Mouse (Mus musculus): ENCODE measurements around the gene Gm11042. TPM values are rescaled to one million over a fixed set of nuclear protein-coding genes. Genes with fewer than 3 reads are reported as not detected.

The Gm11042 gene
- total and polyA plus RNA-seq, 3 experiments: not detected

DNA sequence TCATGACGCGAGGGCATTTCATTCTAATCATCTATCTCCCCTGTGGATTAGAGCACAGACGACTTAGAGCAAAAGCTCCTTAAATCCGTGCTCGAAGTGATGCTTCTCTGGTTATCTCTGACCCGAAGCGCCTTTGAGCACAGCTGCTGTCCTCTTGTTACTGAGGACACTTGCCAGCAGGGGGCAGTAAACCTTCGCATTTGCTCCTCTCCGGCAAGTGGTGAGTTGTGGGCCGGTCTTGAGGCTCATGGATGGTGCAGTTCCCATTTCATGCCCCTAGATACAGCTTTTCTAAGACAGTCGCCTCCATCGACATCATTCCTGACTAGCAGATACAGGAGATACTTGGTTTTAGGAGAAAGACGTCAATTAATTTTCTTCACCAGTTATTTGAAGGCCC is 16.8 kb upstream of the Gm11042 start:
- H3K79me2 ChIP-seq (ENCODE audit: control insufficient read depth, insufficient read depth, low read length, poor library complexity): no peaks in the 10 kb centered on the region
- no peak overlapping the region for H3K27ac ChIP-seq (ENCODE audit: control insufficient read depth, low read depth, low read length)
- H3K4me1 ChIP-seq (ENCODE audit: control insufficient read depth in 1 of 2, insufficient read depth in 2 of 2, low read length in 2 of 2): no peaks in the 10 kb centered on the region
- DNase-seq (ENCODE audit: low read depth, low spot score): peak; percentile 25
- H3K4me3 ChIP-seq (ENCODE audit: control insufficient read depth in 1 of 2, insufficient read depth in 1 of 2, low read depth in 2 of 2, low read length in 2 of 2): no peak overlapping the region
- H3K9me3 ChIP-seq (replicated peaks; ENCODE audit: insufficient read depth, low read length): no peaks in the 10 kb centered on the region
- no peak overlapping the region for H3K9ac ChIP-seq (ENCODE audit: control insufficient read depth, low read depth, low read length, poor library complexity, severe bottlenecking)
- H3K36me3 ChIP-seq (ENCODE audit: control insufficient read depth in 1 of 2, insufficient read depth in 2 of 2, low read length in 2 of 2): no peaks in the 10 kb centered on the region
- TF ChIP-seq CTCF (IDR thresholded peaks at IDR 0.05 in 2 of 3, conservative IDR thresholded peaks at IDR 0.05 in 1 of 3; ENCODE audit: control insufficient read depth in 1 of 3, insufficient read depth in 1 of 3, low read depth in 2 of 3, low read length in 3 of 3, poor library complexity in 1 of 3, severe bottlenecking in 1 of 3): peak in 2 of 3 experiments; percentile 46 to 67; a peak in 5 of 6 replicates
- no peak for TF ChIP-seq CHD2 (IDR thresholded peaks at IDR 0.05; ENCODE audit: low read length)
- TF ChIP-seq POLR2A (IDR thresholded peaks at IDR 0.05; ENCODE audit: control insufficient read depth in 1 of 2, insufficient read depth in 1 of 2, low read depth in 1 of 2, low read length in 2 of 2, poor library complexity in 1 of 2): no peak
- peak; percentile 45 for TF ChIP-seq RAD21 (IDR thresholded peaks at IDR 0.05; ENCODE audit: low read depth, low read length)
- TF ChIP-seq USF1 (IDR thresholded peaks at IDR 0.05; ENCODE audit: low read depth, low read length): no peak
- TF ChIP-seq JUND (IDR thresholded peaks at IDR 0.05; ENCODE audit: low read depth, low read length): no peak
- TF ChIP-seq MAX (IDR thresholded peaks at IDR 0.05; ENCODE audit: low read length): no peak
- TF ChIP-seq POLR2AphosphoS2 (IDR thresholded peaks at IDR 0.05; ENCODE audit: low read length): no peak
- no peak for TF ChIP-seq TBP (IDR thresholded peaks at IDR 0.05; ENCODE audit: low read depth, low read length)
- TF ChIP-seq UBTF (IDR thresholded peaks at IDR 0.05; ENCODE audit: borderline replicate concordance, insufficient read depth, low read depth, low read length): no peak
- TF ChIP-seq MYC (IDR thresholded peaks at IDR 0.05; ENCODE audit: low read depth, low read length): no peak
- TF ChIP-seq ETS1 (IDR thresholded peaks at IDR 0.05; ENCODE audit: low read depth, low read length): no peak
- TF ChIP-seq HCFC1 (IDR thresholded peaks at IDR 0.05; ENCODE audit: low read depth, low read length): no peak
- TF ChIP-seq MAFK (IDR thresholded peaks at IDR 0.05; ENCODE audit: borderline replicate concordance, low read depth, low read length): no peak
- peak; percentile 60 for TF ChIP-seq SMC3 (IDR thresholded peaks at IDR 0.05; ENCODE audit: low read depth, low read length)
- no peak for TF ChIP-seq MYB (IDR thresholded peaks at IDR 0.05; ENCODE audit: low read depth, low read length)
- no peak for TF ChIP-seq GATA1 (IDR thresholded peaks at IDR 0.05; ENCODE audit: low read depth, low read length)
- no peak for TF ChIP-seq ZNF384 (IDR thresholded peaks at IDR 0.05; ENCODE audit: low read depth, low read length)
- no peak for TF ChIP-seq KAT2A (conservative IDR thresholded peaks at IDR 0.05; ENCODE audit: low read depth, low read length)
- no peak for TF ChIP-seq POLR2AphosphoS5 (IDR thresholded peaks at IDR 0.05; ENCODE audit: borderline replicate concordance, low read depth, low read length)
- no peak for TF ChIP-seq RCOR1 (IDR thresholded peaks at IDR 0.05; ENCODE audit: low read depth, low read length)
- TF ChIP-seq MAZ (IDR thresholded peaks at IDR 0.05; ENCODE audit: low read depth, low read length): no peak
- peak; percentile 39 for TF ChIP-seq ZC3H11A (IDR thresholded peaks at IDR 0.05; ENCODE audit: low read depth, low read length)
- TF ChIP-seq CHD1 (IDR thresholded peaks at IDR 0.05; ENCODE audit: low read depth, low read length): no peak
- no peak for TF ChIP-seq TCF12 (IDR thresholded peaks at IDR 0.05; ENCODE audit: low read depth, low read length)
- no peak for TF ChIP-seq E2F4 (IDR thresholded peaks at IDR 0.05; ENCODE audit: borderline replicate concordance, low read depth, low read length)
- no peak for TF ChIP-seq MXI1 (IDR thresholded peaks at IDR 0.05; ENCODE audit: low read depth, low read length)
- TF ChIP-seq SIN3A (IDR thresholded peaks at IDR 0.05; ENCODE audit: low read length): no peak
- TF ChIP-seq ELF1 (IDR thresholded peaks at IDR 0.05; ENCODE audit: low read depth, low read length): no peak
- no peak for TF ChIP-seq ZMIZ1 (IDR thresholded peaks at IDR 0.05; ENCODE audit: low read depth, low read length)
- no peak for TF ChIP-seq TAL1 (IDR thresholded peaks at IDR 0.05; ENCODE audit: low read length)
- no peak for TF ChIP-seq BHLHE40 (IDR thresholded peaks at IDR 0.05; ENCODE audit: borderline replicate concordance, low read depth, low read length)
- H3K27me3 ChIP-seq (ENCODE audit: control insufficient read depth in 1 of 2, insufficient read depth in 2 of 2, low read length in 2 of 2): no peaks in the 10 kb centered on the region

Data from MEL (cell line).